Mouse (Mus musculus) regulatory T cell (primary cell): ENCODE results near the gene Tmem255a.
"Not testable (repeated sequence)": the region's sequence is repeated elsewhere in the genome, so short reads cannot be mapped to it uniquely, and the experiment has no call there.

Experiments used
- in situ Hi-C: fragments of 300-600 bp; cut with MboI, MseI; formaldehyde crosslinking; loops from one replicate; pipeline ENCODE4 v1.15.1; 2025; ENCODE audit warnings: high pct_unique_total_duplicates

Gene Tmem255a

DNA sequence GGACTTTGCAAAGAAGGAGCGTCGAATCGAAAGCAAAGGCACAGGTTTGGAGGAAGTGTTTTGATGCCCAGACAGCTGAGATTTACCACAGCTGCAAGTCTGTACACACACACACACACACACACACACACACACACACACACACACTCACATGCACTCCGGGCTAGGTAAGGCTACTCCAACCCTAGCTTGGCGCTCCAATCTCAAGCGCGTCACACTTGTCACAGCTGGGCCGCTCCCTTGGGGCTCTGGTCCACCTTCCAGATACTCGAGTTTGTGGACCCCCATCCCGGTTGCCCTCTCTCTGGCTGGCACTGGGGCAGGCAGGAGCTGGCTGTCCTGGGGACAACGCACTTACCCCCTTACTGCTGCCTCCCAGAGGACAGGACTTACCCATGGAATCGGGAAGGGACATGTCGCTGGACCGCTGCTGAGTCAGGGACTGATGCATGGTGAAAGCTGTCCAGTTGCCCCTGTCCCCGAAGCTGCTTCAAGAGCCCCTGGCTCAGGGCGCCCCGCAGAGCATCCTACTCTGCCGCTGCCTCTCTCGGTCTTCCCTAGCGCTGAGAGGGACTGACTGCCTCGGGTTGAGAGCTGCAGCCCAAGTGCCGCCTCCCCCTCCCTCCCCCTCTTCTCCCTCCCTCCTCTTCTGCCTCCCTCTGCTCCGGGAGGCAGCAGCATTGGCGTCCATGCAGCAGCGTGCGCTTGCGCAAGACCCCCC lies at the start of gene Tmem255a:
Gene Tmem255a (minus strand): TSS at position 589 of the 721 bp plus-strand sequence.
- in situ Hi-C loops, result loop anchor here (10.0 kb wide), 1 partner anchor 183 kb away; no protein-coding TSS in a partner anchor

DNA sequence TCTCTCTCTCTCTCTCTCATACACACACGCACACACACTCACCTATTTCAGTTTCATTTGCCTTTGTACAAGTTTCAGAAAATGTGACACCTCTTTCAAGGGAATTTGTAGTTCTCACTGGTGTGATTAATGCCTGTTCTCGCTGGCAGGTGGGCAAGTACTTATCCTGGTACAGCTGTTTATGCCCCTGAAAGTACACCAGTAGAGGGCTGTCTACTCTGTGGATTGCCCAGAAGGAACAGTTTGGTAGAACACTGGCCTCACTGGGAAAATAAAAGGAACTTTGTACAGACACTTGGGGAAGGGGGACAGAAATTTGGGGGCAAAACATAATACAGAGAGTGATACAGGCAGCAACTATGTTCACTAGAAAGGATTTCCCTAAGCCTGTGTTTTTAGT lies 7.4 kb upstream of the Tmem255a start:
- in situ Hi-C loops, result loop anchor here (10.0 kb wide), 1 partner anchor 175 kb away; no protein-coding TSS in a partner anchor

DNA sequence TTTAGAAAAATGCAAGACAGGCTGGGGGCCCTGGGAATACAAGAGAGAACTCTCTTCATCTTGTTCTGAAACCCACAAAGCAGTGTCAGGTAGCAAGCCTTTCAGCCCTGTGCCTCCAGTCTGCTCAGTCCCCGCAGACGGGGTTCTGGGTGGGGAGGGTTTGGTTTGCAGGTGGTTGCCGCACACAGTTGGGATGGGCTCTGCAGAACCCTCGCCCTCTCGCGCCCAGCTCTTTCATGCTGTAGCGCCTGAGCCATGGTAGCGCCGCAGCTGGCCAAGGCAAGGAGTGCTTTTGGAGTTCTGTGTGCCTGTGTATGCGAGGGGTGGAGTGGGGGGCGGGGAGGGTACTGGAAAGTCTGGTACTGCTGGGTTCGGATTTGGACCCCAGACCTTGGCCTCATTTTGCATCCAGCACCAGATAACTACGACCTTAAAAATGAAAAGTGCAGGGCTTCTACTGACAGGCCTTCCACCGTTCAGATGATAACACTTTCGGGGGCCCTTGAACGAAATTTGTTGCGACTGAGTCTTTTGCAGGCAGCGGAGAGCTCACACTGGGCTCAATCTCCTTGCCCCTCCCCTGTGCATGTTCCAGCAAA lies 1.8 kb downstream of the Tmem255a start:
- in situ Hi-C loops, result loop anchor here (10.0 kb wide), 1 partner anchor 184 kb away; no protein-coding TSS in a partner anchor

DNA sequence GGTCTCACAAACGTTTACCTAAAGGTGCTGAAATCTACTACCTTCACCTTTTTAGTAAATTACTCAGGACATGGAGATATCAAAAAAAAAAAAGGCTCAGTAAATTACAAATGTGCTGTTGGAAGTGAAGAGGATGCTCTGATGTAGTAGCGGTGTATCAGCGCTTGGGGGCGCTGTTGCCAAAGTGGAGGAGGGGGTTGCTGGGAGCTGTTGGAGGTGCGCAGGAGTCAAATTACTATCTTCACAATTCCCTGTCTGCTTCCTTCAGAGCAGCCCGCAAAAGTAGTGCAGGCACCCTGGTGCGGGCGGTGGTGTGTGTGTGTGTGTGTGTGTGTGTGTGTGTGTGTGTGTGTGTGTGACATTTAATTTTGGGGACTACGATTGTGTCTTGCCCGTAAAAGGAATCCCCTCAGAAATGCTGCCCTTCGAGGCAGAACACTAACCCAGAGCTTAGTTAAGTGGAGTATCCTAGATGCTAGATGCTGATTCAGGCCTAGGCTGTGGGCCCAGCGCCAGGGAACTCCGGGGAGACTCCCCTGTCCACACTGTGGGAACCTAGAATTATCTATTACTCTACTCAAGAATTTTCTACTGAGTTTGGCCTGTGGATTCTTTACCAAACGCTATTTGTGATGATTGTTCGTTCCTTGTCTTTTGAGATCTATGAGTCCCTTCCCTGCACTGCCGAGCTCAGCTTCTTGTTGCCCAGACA lies 2.4 kb downstream of the Tmem255a start:
- in situ Hi-C loops, result loop anchor here (10.0 kb wide), 1 partner anchor 185 kb away; no protein-coding TSS in a partner anchor

DNA sequence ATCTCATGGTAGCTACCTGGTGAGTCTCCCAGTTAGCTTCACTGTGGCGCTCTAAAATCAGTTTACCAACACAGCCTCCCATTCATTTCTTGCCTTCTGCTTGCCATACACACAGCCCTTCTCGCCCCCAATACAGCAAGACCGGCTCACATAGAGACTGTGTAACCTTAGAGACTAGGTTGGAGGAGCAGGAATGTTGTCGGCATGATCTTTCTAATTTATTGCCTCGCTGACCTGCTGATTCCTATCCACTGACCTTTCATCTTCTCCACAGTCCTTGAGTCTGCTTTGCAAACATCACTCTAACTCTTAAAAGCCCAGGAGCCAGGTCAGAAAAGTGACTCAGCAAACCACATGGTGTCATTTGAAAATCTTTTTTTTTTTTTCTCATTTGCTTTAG lies 4.6 kb downstream of the Tmem255a start:
- in situ Hi-C loops, result no loop called here

DNA sequence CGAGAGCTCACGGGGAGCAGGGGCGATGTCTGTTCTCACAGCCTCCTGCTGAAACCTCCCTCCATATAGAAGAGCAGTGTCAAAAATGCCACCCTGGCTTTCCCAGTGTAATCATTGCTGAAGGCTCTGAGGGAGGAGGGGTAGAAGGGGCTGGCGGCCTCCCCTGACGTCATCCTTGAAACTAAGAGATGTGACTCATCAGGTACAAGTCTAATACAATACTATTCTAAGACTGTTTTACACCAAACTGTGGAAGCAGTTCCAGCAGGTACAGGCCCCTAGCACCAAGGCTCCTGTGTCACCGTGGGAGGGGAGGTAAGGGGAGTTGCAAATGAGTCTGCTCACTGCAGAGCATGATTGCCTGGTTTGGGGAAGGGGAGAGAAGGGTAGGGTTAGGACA lies 5.1 kb downstream of the Tmem255a start:
- in situ Hi-C loops, result no loop called here

DNA sequence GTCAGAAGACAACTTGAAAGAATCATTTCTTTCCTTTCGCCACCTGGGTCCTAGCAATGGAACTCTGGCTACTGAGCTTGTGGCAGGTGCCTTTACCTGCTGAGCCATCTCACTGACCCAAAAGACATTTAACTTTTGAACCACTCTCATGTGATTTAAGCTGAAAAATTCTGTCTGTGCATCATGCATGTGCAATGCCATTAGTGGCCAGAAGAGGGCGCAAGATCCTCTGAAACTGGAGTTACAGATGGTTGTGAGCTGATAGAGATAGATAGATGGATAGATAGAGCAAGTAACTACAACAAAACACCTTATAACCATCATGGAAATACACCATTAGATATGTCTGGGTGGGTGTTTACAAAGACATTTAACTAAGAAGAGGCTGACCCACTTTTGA lies 14.5 kb downstream of the Tmem255a start:
- in situ Hi-C loops, result no loop called here

DNA sequence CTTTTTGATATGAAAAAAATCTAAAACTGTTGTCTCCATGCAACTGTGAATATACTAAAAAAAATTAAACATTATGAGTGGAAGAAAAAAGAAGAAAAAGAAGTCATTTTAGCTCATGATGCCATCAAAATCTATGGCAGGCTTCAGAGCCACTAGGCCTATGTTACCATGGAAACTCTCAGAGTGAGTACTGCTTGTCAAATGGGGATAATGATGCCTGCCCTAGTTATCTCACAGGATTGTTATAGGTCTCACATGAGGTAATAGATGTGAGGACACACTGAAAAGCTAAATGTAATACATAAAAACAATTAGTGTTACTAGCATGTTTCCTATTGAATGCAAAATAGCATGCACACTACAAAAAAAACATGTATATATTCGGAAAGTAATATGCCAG lies 22.4 kb downstream of the Tmem255a start:
- in situ Hi-C loops, result no loop called here

DNA sequence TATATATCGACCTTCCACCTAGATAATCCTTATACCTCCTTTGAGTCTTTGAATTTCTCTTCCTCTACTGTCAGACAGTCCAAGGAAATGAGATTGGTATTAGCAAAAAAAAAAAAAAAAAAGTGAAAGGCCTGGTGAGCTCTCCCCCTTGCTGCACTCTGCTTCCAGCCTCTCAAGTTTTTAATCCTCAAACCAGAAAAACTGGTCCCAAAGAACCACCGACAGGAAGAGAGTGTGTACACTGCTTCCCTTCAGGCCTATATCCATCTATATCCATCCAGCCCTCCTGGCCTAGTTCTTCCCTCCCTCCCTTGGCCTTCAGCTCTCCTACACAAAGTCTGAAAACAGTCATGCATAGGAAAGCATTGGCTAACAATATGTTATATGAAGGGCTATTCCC lies 29.5 kb downstream of the Tmem255a start:
- in situ Hi-C loops, result no loop called here

DNA sequence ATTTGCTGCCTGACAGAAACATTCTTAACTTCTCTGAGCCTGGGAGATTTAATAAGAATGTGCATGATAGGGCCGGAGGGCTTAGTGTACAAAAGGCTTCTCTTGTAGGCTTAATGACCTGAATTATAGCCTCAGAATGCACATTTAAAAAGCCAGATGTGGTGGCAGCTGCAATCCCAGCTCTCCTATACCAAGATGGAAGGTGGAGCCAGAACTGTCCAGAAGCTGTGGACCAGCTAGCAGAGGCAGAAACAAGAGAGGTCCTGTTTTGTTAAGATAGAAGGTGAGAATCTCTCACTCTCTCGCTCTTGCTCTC lies 34.6 kb downstream of the Tmem255a start:
- in situ Hi-C loops, result no loop called here

DNA sequence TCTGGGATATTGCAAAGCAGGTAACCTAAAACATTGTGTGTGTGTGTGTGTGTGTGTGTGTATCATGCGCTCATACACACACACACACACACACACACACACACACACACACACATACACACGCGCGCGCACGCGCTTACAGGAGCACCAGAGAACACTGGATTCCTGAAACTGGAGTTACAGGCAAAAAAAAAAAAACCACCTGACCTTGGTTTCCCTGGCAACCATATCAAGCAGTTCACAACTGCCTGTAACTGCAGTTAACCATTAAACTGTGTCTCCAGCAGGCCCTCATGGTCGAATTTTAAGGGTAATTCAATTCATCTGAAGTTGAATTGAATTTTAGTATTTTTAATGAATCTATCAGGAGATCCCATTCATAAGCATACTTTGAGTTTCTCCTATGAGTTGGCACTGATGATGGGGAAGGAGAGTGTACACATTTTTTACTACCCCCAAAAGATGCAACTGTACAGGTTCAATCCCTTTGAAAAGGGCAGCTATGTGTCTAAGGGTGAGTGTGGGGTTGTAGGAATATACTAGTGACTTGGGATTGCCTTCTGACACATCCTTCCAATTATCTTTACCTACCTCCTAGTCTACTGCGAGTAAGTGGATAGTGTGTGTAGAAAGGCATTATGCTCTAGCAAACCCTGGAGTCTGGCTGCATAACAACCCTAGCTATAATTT lies 35.1 kb downstream of the Tmem255a start:
- in situ Hi-C loops, result no loop called here

DNA sequence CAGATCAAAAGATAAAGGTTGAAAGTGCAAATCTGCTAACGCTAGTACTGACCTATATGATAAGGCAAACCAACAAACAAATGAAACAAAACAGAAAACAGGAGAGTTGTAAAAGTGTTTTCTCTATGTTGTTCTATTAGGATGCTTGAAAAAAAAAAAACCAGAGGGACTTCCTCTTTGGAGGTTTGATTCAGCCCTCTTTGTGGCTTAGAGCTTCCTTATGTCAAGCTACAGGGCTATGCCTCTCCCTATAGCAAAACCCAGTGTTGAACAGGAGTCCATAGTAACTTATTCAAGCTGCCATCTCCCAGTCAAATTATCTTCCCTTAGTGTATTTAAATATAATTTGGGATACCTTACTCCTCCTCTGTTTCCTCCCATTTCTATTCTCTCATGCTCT lies 44.8 kb downstream of the Tmem255a start:
- in situ Hi-C loops, result no loop called here

DNA sequence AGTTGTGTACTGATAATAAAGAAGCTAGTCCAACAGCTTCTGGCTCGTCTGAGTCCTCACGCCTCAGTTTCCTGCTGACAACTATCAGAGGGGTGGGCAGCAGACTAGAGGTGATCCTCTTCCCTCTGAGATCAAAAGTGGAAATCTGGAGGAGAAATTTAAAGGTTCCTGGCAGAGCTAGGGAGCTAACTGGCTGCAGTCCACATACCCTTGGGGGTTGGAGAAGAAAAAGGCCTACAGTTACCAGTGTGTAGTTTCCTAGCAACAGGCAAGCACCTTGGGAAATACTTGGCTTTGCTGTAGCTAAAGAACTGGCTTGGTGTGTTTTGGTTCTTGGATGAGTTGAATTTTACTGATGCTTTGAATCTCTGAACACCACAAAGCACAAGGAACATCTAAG lies 50.4 kb downstream of the Tmem255a start:
- in situ Hi-C loops, result no loop called here

DNA sequence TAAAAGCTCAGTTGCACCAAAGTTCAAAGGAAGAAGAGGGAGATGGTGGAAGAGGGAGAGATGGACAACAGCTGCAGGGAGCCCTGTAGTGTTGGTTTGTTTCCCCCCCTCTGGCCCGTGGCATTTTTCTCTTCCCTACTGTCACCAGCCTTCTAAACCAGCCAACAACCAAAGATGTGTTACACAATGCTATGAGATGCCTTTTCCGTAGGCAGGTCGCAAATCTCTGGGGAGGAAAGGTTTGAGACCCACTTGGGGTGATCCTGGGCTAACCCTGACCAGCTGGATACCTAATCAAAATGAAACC lies 61.8 kb downstream of the Tmem255a start:
- in situ Hi-C loops, result no loop called here

DNA sequence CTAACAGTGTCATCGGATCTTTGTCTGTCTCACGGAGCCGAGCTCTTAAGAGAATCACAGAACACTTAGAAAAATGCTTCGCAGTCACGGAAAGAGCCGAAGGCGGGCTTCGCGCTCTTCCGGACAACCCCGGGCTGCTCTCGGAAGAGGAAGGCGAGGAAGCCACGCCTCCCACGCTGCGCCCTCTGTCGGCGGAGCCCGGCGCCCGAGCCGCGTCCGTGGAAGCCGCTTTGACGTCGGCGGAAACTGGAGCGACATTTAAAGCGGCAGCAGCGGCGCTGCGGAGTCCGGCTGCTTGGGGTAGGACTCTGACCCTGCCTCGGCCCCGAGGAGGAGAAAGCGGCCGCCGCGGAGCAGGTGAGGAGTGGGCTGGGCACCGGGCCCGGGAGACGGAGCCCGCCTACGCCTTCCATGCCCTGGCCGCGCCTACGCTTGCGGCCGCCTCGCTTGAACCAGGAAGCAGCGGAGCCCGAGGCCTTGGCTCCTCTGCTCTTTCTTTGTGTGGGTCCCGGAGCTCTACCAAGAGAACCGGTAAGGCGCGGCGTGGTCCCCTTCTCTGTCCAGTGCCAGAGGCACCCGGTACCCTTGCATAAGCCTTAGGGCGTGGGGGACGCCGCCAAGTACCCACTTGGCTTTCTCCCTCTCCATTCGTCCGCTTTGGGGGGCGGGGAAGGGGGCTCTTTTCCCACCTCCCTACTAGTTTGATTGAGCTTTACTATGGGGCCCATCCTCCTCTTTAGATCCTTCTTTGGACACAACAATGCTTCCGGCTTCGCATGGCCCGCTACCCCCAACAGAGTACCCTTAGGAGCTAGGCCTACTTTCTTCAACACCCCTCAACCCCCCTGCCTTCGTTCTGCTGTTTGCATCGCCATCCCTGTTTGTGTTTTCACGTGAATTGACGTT lies 62.4 kb downstream of the Tmem255a start, which contains the start of gene Zbtb33:
Gene Zbtb33 (plus strand): TSS at position 242 of the 906 bp plus-strand sequence.
- in situ Hi-C loops, result no loop called here

DNA sequence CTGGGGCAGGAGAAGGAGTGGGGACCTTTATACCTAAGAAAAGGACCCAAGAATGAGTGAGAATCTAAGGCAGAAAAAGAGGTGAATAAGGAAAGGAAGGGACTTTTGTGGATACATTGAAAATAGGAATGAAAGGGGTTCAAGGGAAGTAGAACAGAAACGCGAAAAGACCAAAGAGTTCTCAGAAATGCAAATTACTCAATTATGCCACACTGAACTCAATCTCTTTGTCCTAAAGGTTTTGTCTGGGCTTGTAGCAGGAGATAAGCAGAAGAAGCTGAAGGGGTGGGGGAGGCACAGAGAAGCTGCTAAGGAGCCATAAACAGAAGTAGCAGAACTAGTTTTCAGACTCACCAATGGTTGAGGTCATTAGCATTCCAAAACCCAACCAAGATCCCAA lies 66.7 kb downstream of the Tmem255a start:
- in situ Hi-C loops, result no loop called here

DNA sequence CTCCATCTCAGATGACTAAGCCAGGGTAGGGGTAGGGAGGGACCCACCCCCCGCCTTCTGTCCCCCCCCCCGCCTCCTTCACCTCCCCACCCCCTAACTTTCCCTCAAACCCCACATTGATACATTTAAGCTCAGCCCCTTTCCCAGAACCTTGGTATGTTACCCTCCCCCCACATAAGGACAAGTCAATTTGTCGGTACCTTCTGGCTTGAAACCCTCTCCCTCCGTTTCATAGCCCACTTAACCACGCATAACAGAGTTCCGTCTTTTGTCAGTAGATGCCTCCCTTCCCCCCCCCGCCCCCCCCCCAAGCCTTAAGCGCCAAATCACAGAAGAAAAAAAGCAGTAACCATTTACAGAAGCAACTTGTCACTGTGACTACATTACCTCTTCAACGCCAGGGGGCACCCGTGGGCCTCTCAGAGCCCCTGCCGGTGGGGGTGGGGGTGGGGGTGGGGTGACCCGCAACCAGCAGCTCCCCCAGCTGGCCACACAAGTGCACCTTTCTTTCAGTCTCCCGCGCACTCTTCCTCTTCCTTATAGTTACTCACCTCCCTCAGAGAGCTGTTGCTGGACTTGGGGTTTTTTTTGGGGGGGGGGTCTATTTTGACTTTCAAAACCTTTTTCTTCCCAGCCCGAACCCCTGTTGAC lies 70.5 kb downstream of the Tmem255a start:
- in situ Hi-C loops, result no loop called here

DNA sequence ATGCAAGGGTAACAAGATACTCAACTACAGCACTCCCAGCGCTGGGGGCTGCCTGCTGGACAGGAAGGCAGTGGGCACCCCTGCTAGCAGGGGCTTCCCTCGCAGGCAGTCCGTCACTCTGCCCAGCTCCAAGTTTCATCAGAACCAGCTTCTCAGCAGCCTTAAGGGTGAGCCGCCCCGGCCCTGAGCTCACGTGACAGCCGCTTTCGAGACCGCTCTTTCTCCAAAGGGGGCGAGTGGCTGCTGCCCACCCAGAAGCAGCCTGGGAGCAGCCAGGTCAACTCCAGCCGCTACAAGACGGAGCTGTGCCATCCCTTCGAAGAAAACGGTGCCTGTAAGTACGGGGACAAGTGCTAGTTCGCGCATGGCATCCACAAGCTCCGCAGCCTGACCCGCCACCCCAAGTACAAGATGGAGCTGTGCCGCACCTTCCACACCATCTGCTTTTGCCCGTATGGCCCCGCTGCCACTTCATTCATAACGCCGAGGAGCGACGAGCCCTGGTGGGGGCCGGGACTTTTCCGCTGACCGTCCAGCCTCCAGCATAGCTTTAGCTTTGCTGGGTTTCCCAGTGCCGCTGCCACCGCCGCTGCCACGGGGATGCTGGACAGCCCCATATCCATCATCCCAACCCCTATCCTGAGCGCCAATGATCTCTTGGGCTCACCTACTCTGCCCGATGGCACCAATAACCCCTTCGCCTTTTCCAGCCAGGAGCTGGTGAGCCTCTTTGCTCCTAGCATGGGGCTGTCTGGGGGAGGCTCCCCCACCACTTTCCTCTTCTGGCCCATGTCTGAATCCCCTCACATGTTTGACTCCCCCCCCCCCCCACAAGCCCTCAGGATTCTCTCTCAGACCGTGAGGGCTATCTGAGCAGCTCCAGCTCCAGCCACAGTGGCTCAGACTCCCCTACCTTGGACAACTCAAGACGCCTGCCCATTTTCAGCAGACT lies 71.3 kb downstream of the Tmem255a start:
- in situ Hi-C loops, result no loop called here

DNA sequence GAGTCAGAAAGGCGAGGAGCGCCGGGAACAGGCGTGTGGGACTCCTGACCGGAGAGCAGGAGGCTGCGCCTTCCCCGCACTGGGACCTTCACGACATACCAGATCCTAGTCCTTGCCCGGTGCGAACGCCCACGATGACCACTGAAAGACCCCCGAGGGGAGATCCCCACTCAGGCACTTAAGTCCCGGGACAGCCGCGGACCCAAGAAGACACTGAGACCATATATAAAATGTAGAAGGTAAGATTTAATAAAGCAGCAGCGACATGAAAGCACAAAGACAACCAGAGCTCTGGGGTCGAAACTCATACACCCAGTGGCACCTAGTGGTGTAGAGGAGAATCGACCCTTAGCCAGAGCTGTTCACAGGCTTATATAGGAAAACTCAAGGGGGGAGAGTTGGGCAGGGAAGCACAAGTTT lies 72.3 kb downstream of the Tmem255a start:
- in situ Hi-C loops, result not testable (repeated sequence)

DNA sequence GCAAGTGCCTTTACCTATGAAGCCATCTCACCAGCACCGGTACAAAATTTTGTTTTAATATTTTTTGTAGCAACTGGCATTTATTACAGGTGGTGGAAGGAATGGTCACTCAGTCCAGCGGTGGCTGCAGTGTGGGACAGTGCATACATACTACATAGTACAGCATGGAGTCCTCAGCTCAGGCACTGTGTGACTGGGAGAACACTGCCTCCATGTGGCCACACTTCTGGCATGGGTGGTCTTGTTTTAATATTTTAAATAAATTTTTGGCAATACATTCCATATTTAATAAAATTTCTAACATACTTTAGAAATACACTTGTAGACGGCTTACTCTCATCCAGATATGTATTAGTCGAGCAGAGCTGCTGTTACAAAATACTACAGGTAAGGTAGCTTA lies 85.6 kb downstream of the Tmem255a start:
- in situ Hi-C loops, result no loop called here
